Mouse (Mus musculus): Measurements from ENCODE around the gene Ythdf1. TPM values are rescaled to one million over a fixed set of nuclear protein-coding genes. Genes with fewer than 3 reads are reported as not detected.
A peak's percentile ranks its signal among the peaks of the same experiment; 100 is the strongest.

Ythdf1 gene
- total and polyA plus RNA-seq, 2 experiments from 2014 or later = 32.2 to 56.6 TPM

- peaks cover 29% of the 10 kb centered on the region for H3K4me1 ChIP-seq (ENCODE audit: insufficient read depth, low read length)
- peak overlapping the region; percentile 83 for H3K4me2 ChIP-seq (ENCODE audit: low read depth, low read length, poor library complexity, severe bottlenecking)
- no peaks in the 10 kb centered on the region for H3K9me3 ChIP-seq (ENCODE audit: low read length)
- H3K4me3 ChIP-seq (ENCODE audit: low read depth, low read length) = peak overlapping the region; percentile 79
- 3% methylated on average over 37 of the region's 37 CpGs for WGBS
- ATAC-seq (ENCODE audit: low FRiP score) (0 out of 2 replicates have a peak, but pooled peaks have one; percentile 1), DNase-seq (ENCODE audit: low spot score) (peak; percentile 48)
- H3K27me3 ChIP-seq (ENCODE audit: insufficient read depth, low read length) = no peaks in the 10 kb centered on the region
- H3K36me3 ChIP-seq (ENCODE audit: insufficient read depth, low read length) = no peaks in the 10 kb centered on the region; the same call in 1 of the 2 replicates
- TF ChIP-seq CTCF (IDR thresholded peaks at IDR 0.05) = no peak
- H3K9ac ChIP-seq (replicated peaks; ENCODE audit: low read length, poor library complexity, severe bottlenecking) = peak overlapping the region; percentile 98
- H3K27ac ChIP-seq (ENCODE audit: low read depth, low read length) = peak overlapping the region; percentile 99
Observed at GRCm38 (mm10) chr2:180891075-180891834, 29.5 kb downstream of the Ythdf1 start.

- H3K4me1 ChIP-seq (ENCODE audit: insufficient read depth, low read length) = peaks cover 22% of the 10 kb centered on the region
- H3K4me2 ChIP-seq (ENCODE audit: low read depth, low read length, poor library complexity, severe bottlenecking) = peak overlapping the region; percentile 83
- peak overlapping the region; percentile 79 for H3K4me3 ChIP-seq (ENCODE audit: low read depth, low read length)
- peak overlapping the region; percentile 98 for H3K9ac ChIP-seq (replicated peaks; ENCODE audit: low read length, poor library complexity, severe bottlenecking)
- peak; percentile 51 for DNase-seq (ENCODE audit: low spot score)
- no peaks in the 10 kb centered on the region for H3K9me3 ChIP-seq (ENCODE audit: low read length)
- WGBS = 3% methylated on average over 26 of the region's 29 CpGs
- H3K27me3 ChIP-seq (ENCODE audit: insufficient read depth, low read length) = no peaks in the 10 kb centered on the region
- TF ChIP-seq CTCF (IDR thresholded peaks at IDR 0.05) = no peak; the same call in 1 of the 2 replicates
- no peaks in the 10 kb centered on the region; the same call in 1 of the 2 replicates for H3K36me3 ChIP-seq (ENCODE audit: insufficient read depth, low read length)
- ATAC-seq (ENCODE audit: low FRiP score) = peak; percentile 10; the same call in 1 of the 2 replicates
- H3K27ac ChIP-seq (ENCODE audit: low read depth, low read length) = peak overlapping the region; percentile 99
Observed at GRCm38 (mm10) chr2:180890422-180891074, 30.2 kb downstream of the Ythdf1 start.

GRCm38 (mm10) chr2:180889921-180890280, 30.8 kb downstream of the Ythdf1 start:
- no peak for TF ChIP-seq CTCF (IDR thresholded peaks at IDR 0.05)
- H3K4me2 ChIP-seq (ENCODE audit: low read depth, low read length, poor library complexity, severe bottlenecking) = peak overlapping the region; percentile 83
- H3K4me3 ChIP-seq (ENCODE audit: low read depth, low read length) = peak overlapping the region; percentile 79
- no peaks in the 10 kb centered on the region for H3K36me3 ChIP-seq (ENCODE audit: insufficient read depth, low read length)
- peaks cover 20% of the 10 kb centered on the region for H3K4me1 ChIP-seq (ENCODE audit: insufficient read depth, low read length)
- 15% methylated on average over 4 of the region's 4 CpGs for WGBS
- DNase-seq (ENCODE audit: low spot score) (no peak), ATAC-seq (ENCODE audit: low FRiP score) (no peak)
- H3K27ac ChIP-seq (ENCODE audit: low read depth, low read length) = peak overlapping the region; percentile 99
- no peaks in the 10 kb centered on the region for H3K27me3 ChIP-seq (ENCODE audit: insufficient read depth, low read length)
- peak overlapping the region; percentile 46 for H3K9ac ChIP-seq (replicated peaks; ENCODE audit: low read length, poor library complexity, severe bottlenecking)
- no peaks in the 10 kb centered on the region for H3K9me3 ChIP-seq (ENCODE audit: low read length)

- Histone ChIP-seq H3K27me3 (ENCODE audit: insufficient read depth, low read length) (no peaks in the 10 kb centered on the region), H3K4me3 (ENCODE audit: low read depth, low read length) (peak overlapping the region; percentile 79; the same call in 1 of the 2 replicates), H3K4me1 (ENCODE audit: insufficient read depth, low read length) (peaks cover 20% of the 10 kb centered on the region), H3K36me3 (ENCODE audit: insufficient read depth, low read length) (no peaks in the 10 kb centered on the region), H3K27ac (ENCODE audit: low read depth, low read length) (peak overlapping the region; percentile 99), H3K9me3 (ENCODE audit: low read length) (no peaks in the 10 kb centered on the region), H3K4me2 (ENCODE audit: low read depth, low read length, poor library complexity, severe bottlenecking) (peak overlapping the region; percentile 83), H3K9ac (replicated peaks; ENCODE audit: low read length, poor library complexity, severe bottlenecking) (peak overlapping the region; percentile 46)
- ATAC-seq (ENCODE audit: low FRiP score) (no peak), DNase-seq (ENCODE audit: low spot score) (no peak)
- TF ChIP-seq CTCF (IDR thresholded peaks at IDR 0.05) = no peak
- 6% methylated on average over 17 of the region's 19 CpGs for whole genome bisulfite sequencing
Observed at GRCm38 (mm10) chr2:180889271-180889920, 31.4 kb downstream of the Ythdf1 start.

- no peaks in the 10 kb centered on the region for H3K9me3 ChIP-seq (ENCODE audit: low read length)
- ATAC-seq (ENCODE audit: low FRiP score) = no peak
- no peaks in the 10 kb centered on the region for H3K27me3 ChIP-seq (ENCODE audit: insufficient read depth, low read length)
- TF ChIP-seq CTCF (IDR thresholded peaks at IDR 0.05) = no peak
- no peak overlapping the region for H3K9ac ChIP-seq (replicated peaks; ENCODE audit: low read length, poor library complexity, severe bottlenecking)
- 75% methylated on average over 5 of the region's 5 CpGs for WGBS
- no peak overlapping the region for H3K4me3 ChIP-seq (ENCODE audit: low read depth, low read length)
- H3K4me1 ChIP-seq (ENCODE audit: insufficient read depth, low read length) = peaks cover 20% of the 10 kb centered on the region
- no peaks in the 10 kb centered on the region for H3K36me3 ChIP-seq (ENCODE audit: insufficient read depth, low read length)
- H3K27ac ChIP-seq (ENCODE audit: low read depth, low read length) = no peak overlapping the region
- no peak overlapping the region for H3K4me2 ChIP-seq (ENCODE audit: low read depth, low read length, poor library complexity, severe bottlenecking)
- DNase-seq (ENCODE audit: low spot score) = no peak
Observed at GRCm38 (mm10) chr2:180885270-180885669, 35.5 kb downstream of the Ythdf1 start.

Data from midbrain, postnatal 0 days (tissue).